Mouse (Mus musculus) liver, embryonic 11.5 days (tissue): ENCODE results near the gene Etv5. TPM values are rescaled to one million over a fixed set of nuclear protein-coding genes. Genes with fewer than 3 reads are reported as not detected.

Experiments
- ATAC-seq: fragments of 200-750 bp; cut with Nextera tagmentation; replicated peaks from 2 replicates; pipeline ENCODE4 v1.8.0; 2017; ENCODE audit warnings: moderate number of reproducible peaks, mild to moderate bottlenecking, moderate TSS enrichment, moderate library complexity; ENCODE audit not compliant: low FRiP score
- DNase-seq: peaks from one replicate; pipeline ENCODE4 v3.0.0-alpha.2; 2017; ENCODE audit warnings: low spot score
- H3K27ac ChIP-seq: fragments of 300-500 bp; sonication (generic); 2 replicates; pipeline ENCODE4 v1.5.1; 2014; ENCODE audit warnings: mild to moderate bottlenecking, low read depth, low read length, control low read depth
- H3K27me3 ChIP-seq: fragments of 300-500 bp; sonication (generic); replicated peaks from 2 replicates; pipeline ENCODE4 v1.6.1; 2014; ENCODE audit warnings: low read length, mixed read lengths; ENCODE audit not compliant: control insufficient read depth, insufficient read depth
- H3K36me3 ChIP-seq: fragments of 300-500 bp; sonication (generic); 2 replicates; pipeline ENCODE4 v1.6.1; 2014; ENCODE audit warnings: mild to moderate bottlenecking, low read length, moderate library complexity, mixed read lengths; ENCODE audit not compliant: control insufficient read depth, insufficient read depth
- H3K4me1 ChIP-seq: fragments of 300-500 bp; sonication (generic); replicated peaks from 2 replicates; pipeline ENCODE4 v1.6.1; 2014; ENCODE audit warnings: low read length, mixed read lengths; ENCODE audit not compliant: control insufficient read depth, insufficient read depth
- H3K4me2 ChIP-seq: fragments of 300-500 bp; sonication (generic); 2 replicates; pipeline ENCODE4 v1.6.1; 2014; ENCODE audit warnings: mild to moderate bottlenecking, control low read depth, moderate library complexity
- H3K4me3 ChIP-seq: fragments of 300-500 bp; sonication (generic); 2 replicates; pipeline ENCODE4 v1.5.1; 2014; ENCODE audit warnings: low read depth, low read length, control low read depth
- H3K9ac ChIP-seq: fragments of 300-500 bp; sonication (generic); 2 replicates; pipeline ENCODE4 v1.6.1; 2014; ENCODE audit warnings: low read depth, low read length, control low read depth
- H3K9me3 ChIP-seq: fragments of 300-500 bp; sonication (generic); 2 replicates; pipeline ENCODE4 v1.6.1; 2016; ENCODE audit warnings: low read length, inconsistent platforms, mixed read lengths; ENCODE audit not compliant: control insufficient read depth
- WGBS: fragments of 180-500 bp; shearing (Covaris S2); extraction: QIAGEN DNeasy Blood & Tissue Kit; methylation state at CpG from one replicate; pipeline ENCODE4 v1.1.7; 2014; 5-methylcytosine and 5-hydroxymethylcytosine counted together
- polyA plus RNA-seq: library from polyadenylated mRNA; unstranded; fragments of >200 nt; fragmentation: Nextera tagmentation; extraction: Ambion mirVana; gene quantifications from 2 replicates; pipeline ENCODE4 v1.2.1, GENCODE M21; 2014

Etv5 gene
- polyA plus RNA-seq, 1 experiment from 2014 or later = 16.1 TPM

- DNase-seq = no peak
- ATAC-seq = no peak
- 75% methylated on average over 3 of the region's 3 CpGs for WGBS
- H3K36me3 ChIP-seq = no peaks in the 10 kb centered on the region
- H3K9ac ChIP-seq = no peak overlapping the region
- H3K9me3 ChIP-seq = no peaks in the 10 kb centered on the region
- H3K4me3 ChIP-seq = no peak overlapping the region
- no peaks in the 10 kb centered on the region for H3K27me3 ChIP-seq
- no peaks in the 10 kb centered on the region for H3K4me1 ChIP-seq
- no peak overlapping the region for H3K27ac ChIP-seq
- H3K4me2 ChIP-seq = no peak overlapping the region
Observed at GRCm38 (mm10) chr16:22335781-22336180, 103.7 kb downstream of the Etv5 start.

Other genes starting within 250 kb of the Etv5 start
- gene Tra2b, start 173.7 kb downstream of the Etv5 start, polyA plus RNA-seq = 331 and 367 TPM in 2 replicates
- 0.86 and 1.2 TPM in 2 replicates for gene Dgkg, start 217.5 kb upstream of the Etv5 start, polyA plus RNA-seq